8 mouse cellular contexts compared by ENCODE assay signal in genomic region chr11:58981541-58982447, GRCm38 (mm10). TPM values are rescaled to one million over a fixed set of nuclear protein-coding genes. Genes with fewer than 3 reads are reported as not detected.
DNase-seq lines count a peak whose midpoint lies in the region; ATAC-seq and TF ChIP-seq lines count a peak whose summit lies in the region.

No protein-coding gene starts in this region.

- no peaks in the 10 kb centered on the region for H3K9me3 ChIP-seq in embryonic facial prominence, embryonic 14.5 days (ENCODE audit: control insufficient read depth, low read length)
- H3K9me3 ChIP-seq in heart, embryonic 14.5 days (ENCODE audit: control insufficient read depth, low read length), result no peaks in the 10 kb centered on the region
- no peaks in the 10 kb centered on the region for H3K9me3 ChIP-seq in midbrain, embryonic 14.5 days (ENCODE audit: control insufficient read depth, low read length)
- H3K9me3 ChIP-seq in stomach, embryonic 16.5 days (replicated peaks; ENCODE audit: control insufficient read depth, low read length), result no peaks in the 10 kb centered on the region

- H3K4me3 ChIP-seq in C2C12 (ENCODE audit: insufficient read depth, poor library complexity, severe bottlenecking), result no peak overlapping the region
- H3K4me3 ChIP-seq in embryonic facial prominence, embryonic 14.5 days (ENCODE audit: low read depth, low read length), result no peak overlapping the region
- no peak overlapping the region for H3K4me3 ChIP-seq in heart, embryonic 14.5 days (ENCODE audit: control insufficient read depth in 1 of 2, insufficient read depth in 1 of 2, low read depth in 1 of 2, low read length in 2 of 2)
- H3K4me3 ChIP-seq in midbrain, embryonic 14.5 days (replicated peaks; ENCODE audit: low read depth, low read length), result no peak overlapping the region
- H3K4me3 ChIP-seq in stomach, embryonic 16.5 days (replicated peaks; ENCODE audit: low read length), result no peak overlapping the region

- ATAC-seq in embryonic facial prominence, embryonic 14.5 days (ENCODE audit: low read depth), result peak; percentile 59; the same call in 1 of the 2 replicates
- no peak for ATAC-seq in heart, embryonic 14.5 days (ENCODE audit: insufficient number of reproducible peaks, insufficient read depth, low FRiP score, low read depth)
- ATAC-seq in midbrain, embryonic 14.5 days (ENCODE audit: low FRiP score, low TSS enrichment), result no peak
- ATAC-seq in stomach, embryonic 16.5 days (ENCODE audit: insufficient read depth, low FRiP score), result no peak

- H3K79me2 ChIP-seq in C2C12 (ENCODE audit: control insufficient read depth, insufficient read depth), result peaks cover 53% of the 10 kb centered on the region

- peak; percentile 39 to 63 for DNase-seq in cerebellum, postnatal 14 days
- no peak for DNase-seq in cerebellum, adult 8-10 months
- DNase-seq in embryonic facial prominence, embryonic 14.5 days (ENCODE audit: low spot score), result peak; percentile 84
- peak; percentile 70 to 76 for DNase-seq in layer of hippocampus, postnatal 36 days
- DNase-seq in midbrain, embryonic 14.5 days, result peak; percentile 70

- 57% methylated on average over 14 of the region's 14 CpGs for WGBS in embryonic facial prominence, embryonic 14.5 days
- 44% methylated on average over 14 of the region's 14 CpGs for WGBS in heart, embryonic 14.5 days
- 60% methylated on average over 14 of the region's 14 CpGs for WGBS in midbrain, embryonic 14.5 days
- 45% methylated on average over 14 of the region's 14 CpGs for WGBS in stomach, embryonic 16.5 days

- H3K27ac ChIP-seq in embryonic facial prominence, embryonic 14.5 days (replicated peaks; ENCODE audit: low read depth, low read length), result no peak overlapping the region
- H3K27ac ChIP-seq in heart, embryonic 14.5 days (replicated peaks in 1 of 2; ENCODE audit: control insufficient read depth in 1 of 2, insufficient read depth in 1 of 2, low read depth in 2 of 2, low read length in 2 of 2), result peak overlapping the region in 1 of 2 experiments; percentile 69; a peak in 2 of 4 replicates
- no peak overlapping the region for H3K27ac ChIP-seq in midbrain, embryonic 14.5 days (replicated peaks; ENCODE audit: low read depth, low read length)
- H3K27ac ChIP-seq in stomach, embryonic 16.5 days (ENCODE audit: low read length), result no peak overlapping the region

- H3K4me2 ChIP-seq in embryonic facial prominence, embryonic 14.5 days (ENCODE audit: low read depth, low read length), result no peak overlapping the region
- H3K4me2 ChIP-seq in heart, embryonic 14.5 days (ENCODE audit: low read length), result peak overlapping the region; percentile 13; the same call in 1 of the 2 replicates
- no peak overlapping the region for H3K4me2 ChIP-seq in midbrain, embryonic 14.5 days (ENCODE audit: low read length)
- no peak overlapping the region for H3K4me2 ChIP-seq in stomach, embryonic 16.5 days (ENCODE audit: low read depth, low read length)

- peak overlapping the region; percentile 10 for H3ac ChIP-seq in C2C12 (ENCODE audit: control insufficient read depth, insufficient read length, low read depth)

- peaks cover 36% of the 10 kb centered on the region for H3K79me3 ChIP-seq in C2C12 (ENCODE audit: low read depth)

- H3K9ac ChIP-seq in embryonic facial prominence, embryonic 14.5 days (ENCODE audit: low read depth, low read length), result no peak overlapping the region
- peak overlapping the region; percentile 41 for H3K9ac ChIP-seq in heart, embryonic 14.5 days (ENCODE audit: low read length)
- H3K9ac ChIP-seq in midbrain, embryonic 14.5 days (replicated peaks; ENCODE audit: low read length), result no peak overlapping the region
- H3K9ac ChIP-seq in stomach, embryonic 16.5 days (ENCODE audit: low read length), result peak overlapping the region; percentile 14; the same call in 1 of the 2 replicates

- no peaks in the 10 kb centered on the region for H3K27me3 ChIP-seq in C2C12 (ENCODE audit: control insufficient read depth, insufficient read depth, insufficient read length)
- H3K27me3 ChIP-seq in embryonic facial prominence, embryonic 14.5 days (replicated peaks; ENCODE audit: control insufficient read depth, insufficient read depth, low read length), result no peaks in the 10 kb centered on the region
- H3K27me3 ChIP-seq in heart, embryonic 14.5 days (ENCODE audit: control insufficient read depth, insufficient read depth, low read length), result no peaks in the 10 kb centered on the region
- no peaks in the 10 kb centered on the region for H3K27me3 ChIP-seq in midbrain, embryonic 14.5 days (ENCODE audit: control insufficient read depth, insufficient read depth, low read length)
- no peaks in the 10 kb centered on the region for H3K27me3 ChIP-seq in stomach, embryonic 16.5 days (ENCODE audit: control insufficient read depth, insufficient read depth, low read length)

- H3K36me3 ChIP-seq in C2C12 (ENCODE audit: control insufficient read depth, insufficient read depth), result peaks cover 39% of the 10 kb centered on the region
- H3K36me3 ChIP-seq in embryonic facial prominence, embryonic 14.5 days (ENCODE audit: control insufficient read depth, insufficient read depth, low read length), result peaks cover 42% of the 10 kb centered on the region
- peaks cover 52% of the 10 kb centered on the region for H3K36me3 ChIP-seq in heart, embryonic 14.5 days (ENCODE audit: control insufficient read depth, insufficient read depth, low read length)
- peaks cover 45% of the 10 kb centered on the region for H3K36me3 ChIP-seq in midbrain, embryonic 14.5 days (ENCODE audit: control insufficient read depth, insufficient read depth, low read length)
- H3K36me3 ChIP-seq in stomach, embryonic 16.5 days (ENCODE audit: control insufficient read depth, insufficient read depth, low read length), result peaks cover 9% of the 10 kb centered on the region; the same call in 1 of the 2 replicates

- H3K4me1 ChIP-seq in embryonic facial prominence, embryonic 14.5 days (ENCODE audit: control insufficient read depth, insufficient read depth, low read length), result peaks cover 20% of the 10 kb centered on the region
- peaks cover 60 to 80% of the 10 kb centered on the region in 2 experiments for H3K4me1 ChIP-seq in heart, embryonic 14.5 days (ENCODE audit: control insufficient read depth in 2 of 2, insufficient read depth in 2 of 2, low read length in 2 of 2)
- H3K4me1 ChIP-seq in midbrain, embryonic 14.5 days (ENCODE audit: control insufficient read depth, insufficient read depth, low read length), result peaks cover 21% of the 10 kb centered on the region
- H3K4me1 ChIP-seq in stomach, embryonic 16.5 days (ENCODE audit: control insufficient read depth, insufficient read depth, low read length), result peaks cover 28% of the 10 kb centered on the region

- peak; percentile 75 for TF ChIP-seq CTCF in C2C12 (IDR thresholded peaks at IDR 0.05; ENCODE audit: control insufficient read depth, insufficient read depth, insufficient read length)

TF ChIP-seq in C2C12, 6 proteins besides CTCF, POLR2A, EP300 and RAD21 (continues in another document):
- no peak for TF ChIP-seq MYOG (IDR thresholded peaks at IDR 0.05; ENCODE audit: control insufficient read depth, extremely low read depth, insufficient read length)
- TF ChIP-seq MYOD1 (IDR thresholded peaks at IDR 0.05; ENCODE audit: control insufficient read depth, insufficient read length, low read depth), result peak; percentile 79
- TF ChIP-seq FOSL1 (IDR thresholded peaks at IDR 0.05; ENCODE audit: insufficient read depth, low read length, poor library complexity, severe bottlenecking), result no peak
- TF ChIP-seq USF1 (IDR thresholded peaks at IDR 0.05; ENCODE audit: low read depth), result no peak

RNA-seq across cellular contexts. Expression of gene Trim11, which starts 3.9 kb away (rescaled TPM):
- polyA plus RNA-seq in C2C12 (2012; fragmentation: generic; extraction: Trizol), result 15.1 TPM
- 19.2 and 23.0 TPM in 2 replicates for polyA plus RNA-seq in embryonic facial prominence, embryonic 14.5 days (2014; fragmentation: Nextera tagmentation; extraction: Ambion mirVana)
- polyA plus RNA-seq in heart, embryonic 14.5 days (2014; fragmentation: Nextera tagmentation; extraction: Ambion mirVana), result 33.4 and 36.1 TPM in 2 replicates
- total RNA-seq in layer of hippocampus, postnatal 36 days (2021), result 10 to 100 TPM; 28.8 to 29.3 TPM
- polyA plus RNA-seq in midbrain, embryonic 14.5 days (2014; fragmentation: Nextera tagmentation; extraction: Ambion mirVana), result 18.6 and 20.8 TPM in 2 replicates
- 20.5 and 20.8 TPM in 2 replicates for polyA plus RNA-seq in stomach, embryonic 16.5 days (2015; fragmentation: Nextera tagmentation; extraction: Ambion mirVana)

RNA-seq across cellular contexts. Expression of gene Hist3h2a, which starts 27.3 kb away (rescaled TPM):
- 11.4 TPM for polyA plus RNA-seq in C2C12 (2012; fragmentation: generic; extraction: Trizol)
- 27.6 and 29.7 TPM in 2 replicates for polyA plus RNA-seq in embryonic facial prominence, embryonic 14.5 days (2014; fragmentation: Nextera tagmentation; extraction: Ambion mirVana)
- 34.0 and 40.8 TPM in 2 replicates for polyA plus RNA-seq in heart, embryonic 14.5 days (2014; fragmentation: Nextera tagmentation; extraction: Ambion mirVana)
- total RNA-seq in layer of hippocampus, postnatal 36 days (2021), result 10 to 100 TPM; 73.2 to 83.2 TPM
- 129 and 130 TPM in 2 replicates for polyA plus RNA-seq in midbrain, embryonic 14.5 days (2014; fragmentation: Nextera tagmentation; extraction: Ambion mirVana)
- 28.1 and 33.0 TPM in 2 replicates for polyA plus RNA-seq in stomach, embryonic 16.5 days (2015; fragmentation: Nextera tagmentation; extraction: Ambion mirVana)

RNA-seq across cellular contexts. Expression of gene Trim17, which starts 27.3 kb away (rescaled TPM):
- polyA plus RNA-seq in C2C12 (2012; fragmentation: generic; extraction: Trizol), result 0.22 TPM
- 0.41 and 0.51 TPM in 2 replicates for polyA plus RNA-seq in embryonic facial prominence, embryonic 14.5 days (2014; fragmentation: Nextera tagmentation; extraction: Ambion mirVana)
- 0.11 and 0.47 TPM in 2 replicates for polyA plus RNA-seq in heart, embryonic 14.5 days (2014; fragmentation: Nextera tagmentation; extraction: Ambion mirVana)
- total RNA-seq in layer of hippocampus, postnatal 36 days (2021), result 1 to 10 TPM; 5.6 to 6.2 TPM
- 1.1 and 1.3 TPM in 2 replicates for polyA plus RNA-seq in midbrain, embryonic 14.5 days (2014; fragmentation: Nextera tagmentation; extraction: Ambion mirVana)
- polyA plus RNA-seq in stomach, embryonic 16.5 days (2015; fragmentation: Nextera tagmentation; extraction: Ambion mirVana), result 0.17 and 0.27 TPM in 2 replicates

RNA-seq across cellular contexts. Expression of gene Hist3h2ba, which starts 33.1 kb away (rescaled TPM):
- polyA plus RNA-seq in C2C12 (2012; fragmentation: generic; extraction: Trizol), result 1.6 TPM
- 14.9 and 20.8 TPM in 2 replicates for polyA plus RNA-seq in embryonic facial prominence, embryonic 14.5 days (2014; fragmentation: Nextera tagmentation; extraction: Ambion mirVana)
- polyA plus RNA-seq in heart, embryonic 14.5 days (2014; fragmentation: Nextera tagmentation; extraction: Ambion mirVana), result 8.9 and 16.0 TPM in 2 replicates
- 10 to 100 TPM; 88.8 to 93.5 TPM for total RNA-seq in layer of hippocampus, postnatal 36 days (2021)
- 239 and 784 TPM in 2 replicates for polyA plus RNA-seq in midbrain, embryonic 14.5 days (2014; fragmentation: Nextera tagmentation; extraction: Ambion mirVana)
- 44.0 and 50.7 TPM in 2 replicates for polyA plus RNA-seq in stomach, embryonic 16.5 days (2015; fragmentation: Nextera tagmentation; extraction: Ambion mirVana)

RNA-seq across cellular contexts. Expression of gene Rnf187, which starts 43.1 kb away (rescaled TPM):
- 245 TPM for polyA plus RNA-seq in C2C12 (2012; fragmentation: generic; extraction: Trizol)
- 256 and 271 TPM in 2 replicates for polyA plus RNA-seq in embryonic facial prominence, embryonic 14.5 days (2014; fragmentation: Nextera tagmentation; extraction: Ambion mirVana)
- 208 and 213 TPM in 2 replicates for polyA plus RNA-seq in heart, embryonic 14.5 days (2014; fragmentation: Nextera tagmentation; extraction: Ambion mirVana)
- total RNA-seq in layer of hippocampus, postnatal 36 days (2021), result 100 to 1,000 TPM; 478 to 523 TPM
- polyA plus RNA-seq in midbrain, embryonic 14.5 days (2014; fragmentation: Nextera tagmentation; extraction: Ambion mirVana), result 641 and 678 TPM in 2 replicates
- polyA plus RNA-seq in stomach, embryonic 16.5 days (2015; fragmentation: Nextera tagmentation; extraction: Ambion mirVana), result 113 TPM in 2 replicates

Comparison
In these comparisons a context has a peak if more than half of its experiments do, and no peak if none do; other contexts are left out.
1. H3K9ac ChIP-seq: peak in heart, embryonic 14.5 days (single experiment) and stomach, embryonic 16.5 days (single experiment); none in embryonic facial prominence, embryonic 14.5 days (single experiment) and midbrain, embryonic 14.5 days (single experiment).